Mouse (Mus musculus): Measurements from ENCODE around the gene Hipk1. TPM values are rescaled to one million over a fixed set of nuclear protein-coding genes. Genes with fewer than 3 reads are reported as not detected.

Hipk1 gene
- total RNA-seq, 1 experiment = 21.8 TPM

DNA sequence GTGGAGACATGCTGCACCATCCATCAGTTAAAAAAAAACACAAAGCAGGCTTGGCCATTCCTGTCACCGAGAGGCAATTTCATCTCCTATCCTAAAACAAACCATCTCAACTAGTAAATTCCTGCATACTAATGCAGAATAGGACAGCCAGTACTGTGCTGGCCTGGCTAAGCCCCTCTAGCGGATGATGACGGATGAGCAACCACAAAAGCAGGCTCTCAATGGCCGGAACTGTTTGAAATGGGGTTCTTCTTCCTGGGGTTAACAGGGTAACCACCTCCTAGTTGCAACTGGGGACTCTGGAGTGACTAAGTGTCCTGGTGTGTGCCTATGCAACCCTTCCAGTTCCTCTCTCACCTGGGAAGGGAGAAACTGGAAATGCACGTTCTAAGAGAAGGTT lies 51.0 kb downstream of the Hipk1 start:
- DNase-seq (ENCODE audit: low read depth, low spot score) = no peak
- Histone ChIP-seq H3K9ac (ENCODE audit: insufficient read depth, low read depth, low read length, poor library complexity, severe bottlenecking) (no peak overlapping the region), H3K36me3 (ENCODE audit: control insufficient read depth, insufficient read depth, low read length, poor library complexity, severe bottlenecking) (peaks cover 19% of the 10 kb centered on the region; the same call in 1 of the 2 replicates), H3K27ac (ENCODE audit: insufficient read depth, low read depth, low read length, poor library complexity, severe bottlenecking) (no peak overlapping the region), H3K4me3 (ENCODE audit: insufficient read depth in 1 of 2, low read depth in 1 of 2, low read length in 2 of 2, poor library complexity in 1 of 2, severe bottlenecking in 1 of 2) (no peak overlapping the region), H3K4me1 (ENCODE audit: control insufficient read depth in 2 of 2, insufficient read depth in 2 of 2, low read length in 2 of 2, poor library complexity in 1 of 2) (peaks cover 0 to 5% of the 10 kb centered on the region in 2 experiments; a peak in 1 of 4 replicates), H3K9me3 (ENCODE audit: control insufficient read depth, insufficient read depth, low read depth, low read length) (no peaks in the 10 kb centered on the region)
- in situ Hi-C loops (cut with MboI; ENCODE audit: low sequenced_read_pairs in 2 of 2, unreplicated experiment in 2 of 2) = no loop called here
- TF ChIP-seq CHD2 (IDR thresholded peaks at IDR 0.05; ENCODE audit: low read depth, low read length) = no peak
- no peak for TF ChIP-seq MAFK (IDR thresholded peaks at IDR 0.05; ENCODE audit: insufficient read depth, low read depth, low read length)
- TF ChIP-seq HCFC1 (IDR thresholded peaks at IDR 0.05; ENCODE audit: borderline replicate concordance, insufficient read depth, low read length) = no peak
- TF ChIP-seq ZNF384 (IDR thresholded peaks at IDR 0.05; ENCODE audit: low read depth, low read length) = no peak
- TF ChIP-seq ZC3H11A (IDR thresholded peaks at IDR 0.05; ENCODE audit: borderline replicate concordance, low read depth, low read length) = no peak

DNA sequence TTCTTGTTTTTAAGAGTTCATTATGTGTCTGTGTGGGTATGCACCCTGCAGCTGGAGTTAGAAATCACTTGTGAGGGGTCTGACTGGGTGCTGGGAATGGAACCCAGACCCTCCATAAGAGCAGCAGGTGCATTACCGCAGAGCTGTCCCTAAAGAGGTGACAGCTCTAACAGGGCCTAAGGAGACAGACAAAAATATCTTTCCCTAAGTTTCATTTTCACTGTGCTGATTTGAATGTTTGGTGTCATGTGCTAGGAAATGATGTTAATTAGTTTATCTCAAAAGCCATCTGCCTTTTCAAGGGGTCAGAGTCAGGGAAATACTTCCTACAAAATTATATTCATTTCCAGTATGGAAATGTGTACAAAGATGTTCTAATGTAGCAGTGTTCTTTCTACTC lies 52.0 kb downstream of the Hipk1 start, which contains the start of gene Gm10964:
Gm10964 (plus strand) TSS at position 38 of the 400 bp plus-strand sequence.
- H3K27ac ChIP-seq (ENCODE audit: insufficient read depth, low read depth, low read length, poor library complexity, severe bottlenecking) = no peak within 1 kb of the TSS
- TF ChIP-seq MAFK (IDR thresholded peaks at IDR 0.05; ENCODE audit: insufficient read depth, low read depth, low read length) = no peak
- TF ChIP-seq CHD2 (IDR thresholded peaks at IDR 0.05; ENCODE audit: low read depth, low read length) = no peak
- no peak for TF ChIP-seq ZC3H11A (IDR thresholded peaks at IDR 0.05; ENCODE audit: borderline replicate concordance, low read depth, low read length)
- TF ChIP-seq HCFC1 (IDR thresholded peaks at IDR 0.05; ENCODE audit: borderline replicate concordance, insufficient read depth, low read length) = no peak
- TF ChIP-seq ZNF384 (IDR thresholded peaks at IDR 0.05; ENCODE audit: low read depth, low read length) = no peak
- H3K4me3 ChIP-seq (ENCODE audit: insufficient read depth in 1 of 2, low read depth in 1 of 2, low read length in 2 of 2, poor library complexity in 1 of 2, severe bottlenecking in 1 of 2) = peak within 1 kb of the TSS in 1 of 2 experiments; percentile 26; a peak in 1 of 4 replicates
- peaks cover 3 to 5% of the 10 kb centered on the region in 2 experiments; a peak in 1 of 4 replicates for H3K4me1 ChIP-seq (ENCODE audit: control insufficient read depth in 2 of 2, insufficient read depth in 2 of 2, low read length in 2 of 2, poor library complexity in 1 of 2)
- H3K9ac ChIP-seq (ENCODE audit: insufficient read depth, low read depth, low read length, poor library complexity, severe bottlenecking) = no peak within 1 kb of the TSS
- no peaks in the 10 kb centered on the region for H3K9me3 ChIP-seq (ENCODE audit: control insufficient read depth, insufficient read depth, low read depth, low read length)
- peaks cover 13% of the 10 kb centered on the region; the same call in 1 of the 2 replicates for H3K36me3 ChIP-seq (ENCODE audit: control insufficient read depth, insufficient read depth, low read length, poor library complexity, severe bottlenecking)
- DNase-seq (ENCODE audit: low read depth, low spot score) = no peak
- in situ Hi-C loops (cut with MboI; ENCODE audit: low sequenced_read_pairs in 2 of 2, unreplicated experiment in 2 of 2) = loop anchor here in 1 of 2 experiments (5.0 kb wide), 1 partner anchor 107 kb away; no protein-coding TSS in a partner anchor

- Histone ChIP-seq H3K4me3 (ENCODE audit: insufficient read depth in 1 of 2, low read depth in 1 of 2, low read length in 2 of 2, poor library complexity in 1 of 2, severe bottlenecking in 1 of 2) (peak within 1 kb of the TSS in 1 of 2 experiments; percentile 26; a peak in 1 of 4 replicates), H3K36me3 (ENCODE audit: control insufficient read depth, insufficient read depth, low read length, poor library complexity, severe bottlenecking) (peaks cover 3% of the 10 kb centered on the region; the same call in 1 of the 2 replicates), H3K27ac (ENCODE audit: insufficient read depth, low read depth, low read length, poor library complexity, severe bottlenecking) (no peak within 1 kb of the TSS), H3K9ac (ENCODE audit: insufficient read depth, low read depth, low read length, poor library complexity, severe bottlenecking) (no peak within 1 kb of the TSS), H3K9me3 (ENCODE audit: control insufficient read depth, insufficient read depth, low read depth, low read length) (no peaks in the 10 kb centered on the region), H3K4me1 (ENCODE audit: control insufficient read depth in 2 of 2, insufficient read depth in 2 of 2, low read length in 2 of 2, poor library complexity in 1 of 2) (peaks cover 3 to 13% of the 10 kb centered on the region in 2 experiments; a peak in 1 of 4 replicates)
- TF ChIP-seq MAFK (IDR thresholded peaks at IDR 0.05; ENCODE audit: insufficient read depth, low read depth, low read length) (no peak), ZC3H11A (IDR thresholded peaks at IDR 0.05; ENCODE audit: borderline replicate concordance, low read depth, low read length) (peak; percentile 66; the same call in 1 of the 2 replicates), CHD2 (IDR thresholded peaks at IDR 0.05; ENCODE audit: low read depth, low read length) (peak; percentile 47; the same call in 1 of the 2 replicates), ZNF384 (IDR thresholded peaks at IDR 0.05; ENCODE audit: low read depth, low read length) (no peak)
- peak; percentile 76 for DNase-seq (ENCODE audit: low read depth, low spot score)
- in situ Hi-C loops (cut with MboI; ENCODE audit: low sequenced_read_pairs in 2 of 2, unreplicated experiment in 2 of 2) = loop anchor here in 1 of 2 experiments (5.0 kb wide), 1 partner anchor 106 kb away; no protein-coding TSS in a partner anchor
These were observed 53.4 kb downstream of the Hipk1 start, which contains the start of gene Olfml3 for GRCm38 (mm10) chr3:103737778-103738571. Olfml3 (minus strand) TSS chr3:103738001.

DNA sequence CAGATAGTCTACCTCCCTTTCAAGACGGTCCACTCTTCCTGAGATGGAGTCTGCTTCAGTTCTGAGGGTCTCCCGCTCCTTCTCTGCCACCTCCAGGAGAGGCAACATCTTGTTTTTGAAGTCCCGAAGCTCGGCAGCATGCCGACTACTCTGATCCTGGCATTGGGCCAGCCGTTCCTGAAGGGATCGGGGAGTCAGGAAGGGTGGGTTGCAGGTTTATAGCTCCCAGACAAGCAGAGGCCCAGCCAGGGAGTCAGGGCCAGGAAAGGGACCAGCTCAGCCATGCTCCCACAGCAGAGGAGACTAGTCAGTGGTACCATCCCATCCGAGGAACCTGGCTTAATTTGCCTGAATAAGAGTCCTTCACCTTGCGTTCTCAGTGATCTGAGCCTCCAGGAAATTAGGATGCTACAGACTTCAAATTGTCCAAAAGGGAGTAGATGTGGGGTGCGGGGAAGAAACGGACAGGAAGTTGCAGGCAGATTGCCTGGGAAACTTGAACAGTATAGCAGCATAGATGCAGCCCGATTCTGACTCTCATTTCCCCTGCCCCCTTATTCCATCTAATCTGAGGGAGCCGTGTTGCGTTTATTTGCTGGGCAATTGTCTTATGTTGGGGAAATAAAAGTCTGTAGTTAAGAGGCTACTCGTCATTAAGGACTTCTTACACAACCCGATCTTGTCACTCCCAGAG lies 54.2 kb downstream of the Hipk1 start:
- H3K9ac ChIP-seq (ENCODE audit: insufficient read depth, low read depth, low read length, poor library complexity, severe bottlenecking) = no peak overlapping the region
- in situ Hi-C loops (cut with MboI; ENCODE audit: low sequenced_read_pairs in 2 of 2, unreplicated experiment in 2 of 2) = loop anchor here in 1 of 2 experiments (5.0 kb wide), 1 partner anchor 105 kb away; no protein-coding TSS in a partner anchor
- no peak overlapping the region for H3K4me3 ChIP-seq (ENCODE audit: insufficient read depth in 1 of 2, low read depth in 1 of 2, low read length in 2 of 2, poor library complexity in 1 of 2, severe bottlenecking in 1 of 2)
- peaks cover 3% of the 10 kb centered on the region; the same call in 1 of the 2 replicates for H3K36me3 ChIP-seq (ENCODE audit: control insufficient read depth, insufficient read depth, low read length, poor library complexity, severe bottlenecking)
- TF ChIP-seq HCFC1 (IDR thresholded peaks at IDR 0.05; ENCODE audit: borderline replicate concordance, insufficient read depth, low read length) (no peak), MAFK (IDR thresholded peaks at IDR 0.05; ENCODE audit: insufficient read depth, low read depth, low read length) (no peak), CHD2 (IDR thresholded peaks at IDR 0.05; ENCODE audit: low read depth, low read length) (no peak), ZNF384 (IDR thresholded peaks at IDR 0.05; ENCODE audit: low read depth, low read length) (no peak), ZC3H11A (IDR thresholded peaks at IDR 0.05; ENCODE audit: borderline replicate concordance, low read depth, low read length) (no peak)
- H3K27ac ChIP-seq (ENCODE audit: insufficient read depth, low read depth, low read length, poor library complexity, severe bottlenecking) = no peak overlapping the region
- no peaks in the 10 kb centered on the region for H3K9me3 ChIP-seq (ENCODE audit: control insufficient read depth, insufficient read depth, low read depth, low read length)
- peaks cover 3 to 13% of the 10 kb centered on the region in 2 experiments; a peak in 1 of 4 replicates for H3K4me1 ChIP-seq (ENCODE audit: control insufficient read depth in 2 of 2, insufficient read depth in 2 of 2, low read length in 2 of 2, poor library complexity in 1 of 2)
- no peak for DNase-seq (ENCODE audit: low read depth, low spot score)

Measured in ES-E14 (cell line).